Mouse (Mus musculus): ENCODE results near the gene Tmem50a. TPM values are rescaled to one million over a fixed set of nuclear protein-coding genes. Genes with fewer than 3 reads are reported as not detected.

The Tmem50a gene
- 177 TPM in 2 replicates for polyA plus RNA-seq (2015; fragmentation: Nextera tagmentation; extraction: Ambion mirVana)

DNA sequence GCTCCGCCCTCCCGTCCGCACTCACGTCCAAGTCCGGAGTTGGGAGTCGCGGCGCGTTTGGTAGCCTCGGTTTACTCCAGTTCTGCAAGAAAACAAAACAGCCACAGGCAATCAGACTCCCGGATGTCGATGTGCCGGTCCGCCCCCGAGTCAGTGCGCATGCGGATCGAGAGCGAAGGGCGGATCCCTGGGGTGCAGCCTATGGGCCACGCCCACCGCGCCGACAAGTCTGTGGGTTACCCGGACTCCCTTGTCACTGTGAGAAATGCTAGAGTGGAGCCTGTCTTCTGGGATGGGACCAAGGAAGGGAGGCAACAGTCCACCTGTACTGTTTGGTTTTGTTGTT is at the start of gene Tmem50a:
Gene Tmem50a (minus strand): TSS at position 161 of the 346 bp plus-strand sequence.
- H3K4me2 ChIP-seq (ENCODE audit: low read depth, low read length), result peak within 1 kb of the TSS; percentile 90
- H3K36me3 ChIP-seq (ENCODE audit: control insufficient read depth, insufficient read depth, low read length), result peaks cover 5% of the 10 kb centered on the region; the same call in 1 of the 2 replicates
- no peaks in the 10 kb centered on the region for H3K27me3 ChIP-seq (ENCODE audit: control insufficient read depth, insufficient read depth, low read length)
- 0% methylated on average over 25 of the region's 25 CpGs for WGBS
- H3K4me1 ChIP-seq (ENCODE audit: control insufficient read depth, insufficient read depth, low read length), result peaks cover 7% of the 10 kb centered on the region
- H3K27ac ChIP-seq (ENCODE audit: low read length), result peak within 1 kb of the TSS; percentile 94
- no peaks in the 10 kb centered on the region for H3K9me3 ChIP-seq (replicated peaks; ENCODE audit: control insufficient read depth, low read length)
- peak; percentile 93 for ATAC-seq (ENCODE audit: insufficient read depth, low FRiP score)
- H3K4me3 ChIP-seq (replicated peaks; ENCODE audit: low read length), result peak within 1 kb of the TSS; percentile 71
- H3K9ac ChIP-seq (ENCODE audit: low read length), result peak within 1 kb of the TSS; percentile 90

DNA sequence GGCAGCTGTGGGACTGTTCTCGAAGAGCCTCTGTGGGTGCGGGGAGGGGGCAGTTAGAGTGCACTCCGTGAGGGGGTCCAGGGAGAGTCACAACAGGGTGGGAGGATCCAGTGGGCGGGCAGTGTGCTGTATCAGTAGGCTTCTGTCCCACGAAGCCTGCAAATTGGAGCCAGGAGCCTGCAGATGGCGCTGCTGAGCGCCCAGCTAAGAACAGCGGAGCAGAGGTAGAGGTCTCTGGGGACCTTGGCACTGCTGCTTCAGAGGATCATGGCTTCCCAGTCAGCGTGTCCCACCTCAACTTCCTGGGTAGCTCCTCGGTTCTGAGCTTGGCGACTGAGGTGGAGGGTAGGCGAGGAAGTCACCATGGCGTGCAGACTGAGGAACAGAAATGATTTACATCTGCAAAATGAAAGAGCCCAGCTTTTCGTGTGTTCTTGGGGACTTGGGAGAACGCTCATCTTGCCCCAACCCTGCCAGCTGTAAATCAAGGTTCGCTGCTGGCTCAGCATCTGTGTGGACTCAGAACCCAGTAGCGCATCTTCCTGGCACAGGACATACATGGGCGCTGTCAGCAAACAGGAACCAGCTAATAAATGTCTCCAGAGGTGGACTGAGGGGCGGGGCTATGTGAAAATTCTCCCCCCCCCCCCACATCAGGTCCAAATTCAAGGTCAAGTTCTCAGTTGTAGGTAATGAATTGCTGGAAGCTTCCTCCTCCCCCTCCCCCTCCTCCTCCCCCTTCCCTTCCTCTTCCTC is 48.4 kb upstream of the Tmem50a start:
- H3K9me3 ChIP-seq (replicated peaks; ENCODE audit: control insufficient read depth, low read length), result no peaks in the 10 kb centered on the region
- H3K36me3 ChIP-seq (ENCODE audit: control insufficient read depth, insufficient read depth, low read length), result no peaks in the 10 kb centered on the region
- 22% methylated on average over 19 of the region's 19 CpGs for WGBS
- no peak overlapping the region for H3K27ac ChIP-seq (ENCODE audit: low read length)
- ATAC-seq (ENCODE audit: insufficient read depth, low FRiP score), result peak; percentile 35
- H3K9ac ChIP-seq (ENCODE audit: low read length), result no peak overlapping the region
- no peaks in the 10 kb centered on the region for H3K27me3 ChIP-seq (ENCODE audit: control insufficient read depth, insufficient read depth, low read length)
- H3K4me3 ChIP-seq (replicated peaks; ENCODE audit: low read length), result peak overlapping the region; percentile 12; the same call in 1 of the 2 replicates
- peak overlapping the region; percentile 28 for H3K4me2 ChIP-seq (ENCODE audit: low read depth, low read length)
- H3K4me1 ChIP-seq (ENCODE audit: control insufficient read depth, insufficient read depth, low read length), result no peaks in the 10 kb centered on the region

- Histone ChIP-seq H3K4me3 (replicated peaks; ENCODE audit: low read length) (no peak overlapping the region), H3K9me3 (replicated peaks; ENCODE audit: control insufficient read depth, low read length) (no peaks in the 10 kb centered on the region), H3K36me3 (ENCODE audit: control insufficient read depth, insufficient read depth, low read length) (no peaks in the 10 kb centered on the region), H3K4me2 (ENCODE audit: low read depth, low read length) (no peak overlapping the region), H3K27me3 (ENCODE audit: control insufficient read depth, insufficient read depth, low read length) (no peaks in the 10 kb centered on the region), H3K9ac (ENCODE audit: low read length) (no peak overlapping the region), H3K4me1 (ENCODE audit: control insufficient read depth, insufficient read depth, low read length) (0 out of 2 replicates have a peak, but pooled peaks cover 5% of the 10 kb centered on the region), H3K27ac (ENCODE audit: low read length) (no peak overlapping the region)
- ATAC-seq (ENCODE audit: insufficient read depth, low FRiP score), result no peak
- WGBS, result 21% methylated on average over 3 of the region's 3 CpGs
Measured at GRCm38 (mm10) chr4:134956328-134956727, 41.5 kb upstream of the Tmem50a start.

- Histone ChIP-seq H3K36me3 (ENCODE audit: control insufficient read depth, insufficient read depth, low read length) (no peaks in the 10 kb centered on the region), H3K9me3 (replicated peaks; ENCODE audit: control insufficient read depth, low read length) (no peaks in the 10 kb centered on the region), H3K9ac (ENCODE audit: low read length) (no peak overlapping the region), H3K27me3 (ENCODE audit: control insufficient read depth, insufficient read depth, low read length) (no peaks in the 10 kb centered on the region), H3K4me3 (replicated peaks; ENCODE audit: low read length) (no peak overlapping the region), H3K4me1 (ENCODE audit: control insufficient read depth, insufficient read depth, low read length) (peaks cover 6% of the 10 kb centered on the region; the same call in 1 of the 2 replicates), H3K4me2 (ENCODE audit: low read depth, low read length) (no peak overlapping the region), H3K27ac (ENCODE audit: low read length) (no peak overlapping the region)
- 64% methylated on average over 3 of the region's 3 CpGs for WGBS
- no peak for ATAC-seq (ENCODE audit: insufficient read depth, low FRiP score)
Measured at GRCm38 (mm10) chr4:134955845-134956244, 41.0 kb upstream of the Tmem50a start.

GRCm38 (mm10) chr4:134955196-134955595 is 40.4 kb upstream of the Tmem50a start:
- no peaks in the 10 kb centered on the region for H3K36me3 ChIP-seq (ENCODE audit: control insufficient read depth, insufficient read depth, low read length)
- WGBS, result 91% methylated on average over 2 of the region's 2 CpGs
- H3K9me3 ChIP-seq (replicated peaks; ENCODE audit: control insufficient read depth, low read length), result no peaks in the 10 kb centered on the region
- H3K4me1 ChIP-seq (ENCODE audit: control insufficient read depth, insufficient read depth, low read length), result peaks cover 12% of the 10 kb centered on the region
- no peak for ATAC-seq (ENCODE audit: insufficient read depth, low FRiP score)
- no peak overlapping the region for H3K9ac ChIP-seq (ENCODE audit: low read length)
- H3K4me3 ChIP-seq (replicated peaks; ENCODE audit: low read length), result no peak overlapping the region
- H3K4me2 ChIP-seq (ENCODE audit: low read depth, low read length), result no peak overlapping the region
- H3K27me3 ChIP-seq (ENCODE audit: control insufficient read depth, insufficient read depth, low read length), result no peaks in the 10 kb centered on the region
- no peak overlapping the region for H3K27ac ChIP-seq (ENCODE audit: low read length)

- Histone ChIP-seq H3K4me1 (ENCODE audit: control insufficient read depth, insufficient read depth, low read length) (peaks cover 12% of the 10 kb centered on the region), H3K27me3 (ENCODE audit: control insufficient read depth, insufficient read depth, low read length) (no peaks in the 10 kb centered on the region), H3K27ac (ENCODE audit: low read length) (0 out of 2 replicates have a peak overlapping the region, but pooled peaks have one; percentile 0), H3K4me2 (ENCODE audit: low read depth, low read length) (no peak overlapping the region), H3K4me3 (replicated peaks; ENCODE audit: low read length) (no peak overlapping the region), H3K36me3 (ENCODE audit: control insufficient read depth, insufficient read depth, low read length) (no peaks in the 10 kb centered on the region), H3K9ac (ENCODE audit: low read length) (no peak overlapping the region), H3K9me3 (replicated peaks; ENCODE audit: control insufficient read depth, low read length) (no peaks in the 10 kb centered on the region)
- peak; percentile 5; the same call in 1 of the 2 replicates for ATAC-seq (ENCODE audit: insufficient read depth, low FRiP score)
- WGBS, result 13% methylated on average over 15 of the region's 15 CpGs
Measured at GRCm38 (mm10) chr4:134954461-134954860, 39.6 kb upstream of the Tmem50a start.

DNA sequence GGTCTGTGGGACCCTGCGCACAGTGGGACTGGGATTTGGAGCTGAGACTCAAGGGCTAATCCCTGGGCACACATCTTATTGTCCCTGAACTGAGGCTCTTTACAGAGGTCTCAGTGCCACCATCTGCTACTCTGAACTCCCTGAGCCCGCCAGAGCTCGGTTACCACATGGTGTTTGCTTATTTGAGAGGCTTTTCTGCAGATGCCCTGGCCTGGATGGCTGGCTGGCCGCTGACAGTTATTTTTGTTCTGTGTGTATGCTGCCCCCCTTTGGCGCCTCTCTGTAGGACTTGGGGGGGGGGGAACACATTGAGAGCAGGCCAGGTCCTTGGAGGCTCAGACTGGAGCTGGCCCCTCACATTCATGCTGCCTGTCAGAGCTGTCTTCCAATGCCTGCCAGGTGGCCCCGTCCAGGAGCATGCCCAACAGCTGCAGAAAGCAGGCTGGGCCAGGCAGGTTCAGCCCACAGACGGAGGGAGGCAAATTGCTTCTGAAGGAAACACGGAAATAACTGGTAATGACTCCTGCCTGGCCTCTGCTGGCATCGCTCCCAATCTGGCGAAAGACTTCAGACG is 35.8 kb upstream of the Tmem50a start:
- Histone ChIP-seq H3K27me3 (ENCODE audit: control insufficient read depth, insufficient read depth, low read length) (no peaks in the 10 kb centered on the region), H3K9me3 (replicated peaks; ENCODE audit: control insufficient read depth, low read length) (no peaks in the 10 kb centered on the region), H3K4me1 (ENCODE audit: control insufficient read depth, insufficient read depth, low read length) (peaks cover 17% of the 10 kb centered on the region), H3K4me3 (replicated peaks; ENCODE audit: low read length) (no peak overlapping the region), H3K36me3 (ENCODE audit: control insufficient read depth, insufficient read depth, low read length) (no peaks in the 10 kb centered on the region), H3K9ac (ENCODE audit: low read length) (0 out of 2 replicates have a peak overlapping the region, but pooled peaks have one; percentile 11), H3K4me2 (ENCODE audit: low read depth, low read length) (no peak overlapping the region), H3K27ac (ENCODE audit: low read length) (peak overlapping the region; percentile 56)
- ATAC-seq (ENCODE audit: insufficient read depth, low FRiP score), result peak; percentile 87
- 15% methylated on average over 11 of the region's 11 CpGs for WGBS

- Histone ChIP-seq H3K4me3 (replicated peaks; ENCODE audit: low read length) (peak overlapping the region; percentile 26; the same call in 1 of the 2 replicates), H3K9me3 (replicated peaks; ENCODE audit: control insufficient read depth, low read length) (no peaks in the 10 kb centered on the region), H3K4me1 (ENCODE audit: control insufficient read depth, insufficient read depth, low read length) (peaks cover 12% of the 10 kb centered on the region), H3K27me3 (ENCODE audit: control insufficient read depth, insufficient read depth, low read length) (peaks cover 4% of the 10 kb centered on the region), H3K27ac (ENCODE audit: low read length) (no peak overlapping the region), H3K4me2 (ENCODE audit: low read depth, low read length) (peak overlapping the region; percentile 57), H3K9ac (ENCODE audit: low read length) (peak overlapping the region; percentile 55; the same call in 1 of the 2 replicates), H3K36me3 (ENCODE audit: control insufficient read depth, insufficient read depth, low read length) (no peaks in the 10 kb centered on the region)
- 7% methylated on average over 17 of the region's 17 CpGs for WGBS
- ATAC-seq (ENCODE audit: insufficient read depth, low FRiP score), result 0 out of 2 replicates have a peak, but pooled peaks have one; percentile 27
Measured at GRCm38 (mm10) chr4:134946024-134946744, 31.4 kb upstream of the Tmem50a start.

Measured in stomach, embryonic 16.5 days (tissue).